Mouse (Mus musculus) cerebellum, adult 8-10 months (tissue): ENCODE data around the gene Nol7.

Source experiments
- DNase-seq: peaks from one replicate; pipeline ENCODE4 v3.0.0; 2022

The Nol7 gene

GRCm38 (mm10) chr13:43433395-43433794 is 35.2 kb downstream of the Nol7 start:
- no peak for DNase-seq

DNA sequence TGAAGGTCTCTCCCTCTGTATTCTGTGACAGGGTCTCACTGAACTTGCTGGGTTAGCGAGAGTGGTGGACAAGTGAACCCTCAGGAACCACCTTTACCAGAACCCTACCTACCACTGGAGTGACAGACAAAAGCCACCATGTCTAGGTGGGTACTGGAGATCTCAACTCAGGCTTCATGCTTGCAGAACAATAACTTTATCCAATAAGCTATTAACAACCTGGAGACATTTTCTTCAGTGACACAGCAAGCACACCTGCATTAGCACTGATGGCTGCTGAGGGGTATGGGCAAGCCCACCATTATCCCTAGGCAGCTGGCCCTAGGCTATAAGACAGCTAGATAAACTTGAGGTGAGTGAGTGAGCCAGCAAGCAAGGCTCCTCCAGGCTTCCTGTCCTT is 42.2 kb downstream of the Nol7 start:
- no peak for DNase-seq

DNA sequence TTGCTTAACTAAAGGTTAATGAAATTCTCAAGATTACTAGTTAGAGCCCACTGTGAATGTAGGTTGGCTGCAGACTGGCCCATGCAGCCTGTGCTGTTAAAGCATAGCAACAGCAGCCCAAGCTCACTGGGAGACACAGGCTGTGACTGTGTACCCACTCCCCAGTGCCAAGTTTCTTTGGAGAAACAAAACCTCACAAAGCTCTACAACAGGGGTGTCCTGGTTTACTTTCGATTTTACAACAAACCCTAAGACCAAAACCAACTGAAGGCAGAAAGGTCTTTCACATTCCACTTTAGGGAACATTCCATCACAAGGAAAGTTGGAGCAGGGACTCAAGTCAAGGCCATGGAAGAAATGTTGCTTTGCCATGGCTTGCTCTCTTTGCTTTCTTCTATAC is 44.4 kb downstream of the Nol7 start:
- no peak for DNase-seq

DNA sequence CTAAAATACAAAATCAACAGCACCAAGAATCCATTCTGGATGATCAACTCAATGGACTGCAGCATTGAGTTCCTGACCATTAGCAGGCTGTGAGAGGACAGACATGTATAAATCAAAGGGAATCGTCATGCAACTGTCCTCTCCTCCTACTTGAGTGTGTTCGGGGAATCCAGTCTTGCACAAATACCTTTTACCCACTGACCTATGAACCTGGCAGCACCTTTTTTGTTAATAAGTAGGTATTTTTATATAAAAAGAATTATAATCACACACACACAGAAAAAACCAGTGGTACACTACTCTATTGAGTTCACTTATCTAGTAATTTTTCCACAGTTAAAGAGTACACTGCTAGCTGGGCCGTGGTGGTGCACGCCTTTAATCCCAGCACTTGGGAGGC is 45.5 kb downstream of the Nol7 start:
- DNase-seq = no peak

DNA sequence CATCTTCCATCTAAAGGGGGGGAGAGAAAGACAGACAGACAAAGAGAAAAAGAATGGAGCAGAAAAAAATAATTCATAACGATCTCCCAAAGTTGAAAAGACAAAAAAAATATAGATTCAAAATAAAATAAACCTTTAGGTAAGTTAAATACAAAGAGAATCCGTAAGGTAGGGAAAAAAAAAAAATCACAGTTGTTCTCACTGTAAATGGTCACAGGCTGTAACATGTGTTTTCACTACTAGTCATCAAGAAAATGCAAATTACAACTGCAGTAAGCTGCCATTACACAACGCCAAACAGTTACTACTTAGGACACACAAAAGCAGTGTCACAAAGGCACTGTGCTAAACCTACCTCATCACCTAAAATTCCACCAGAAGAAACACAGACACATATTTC is 46.5 kb downstream of the Nol7 start:
- no peak for DNase-seq

DNA sequence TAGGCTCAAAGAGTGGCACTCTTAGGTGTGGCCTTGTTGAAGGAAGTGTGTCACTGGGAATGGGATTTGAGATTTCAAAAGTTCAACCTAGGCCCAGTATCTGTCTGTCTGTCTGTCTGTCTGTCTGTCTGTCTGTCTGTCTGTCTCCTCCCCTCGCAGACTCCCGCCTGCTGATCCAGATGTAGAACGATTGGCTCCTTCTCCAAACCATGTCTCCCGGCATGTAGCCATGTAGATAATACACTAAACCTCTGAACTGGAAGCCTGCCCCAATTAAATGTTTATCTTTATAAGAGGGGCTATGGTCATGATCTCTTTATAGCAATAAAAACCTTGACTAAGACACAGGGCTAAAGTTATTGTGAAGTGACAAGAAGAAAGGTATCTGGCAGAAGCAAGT is 47.6 kb downstream of the Nol7 start:
- no peak for DNase-seq

GRCm38 (mm10) chr13:43447721-43448120 is 49.5 kb downstream of the Nol7 start:
- DNase-seq = no peak

GRCm38 (mm10) chr13:43450686-43451085 is 52.5 kb downstream of the Nol7 start:
- DNase-seq = no peak

GRCm38 (mm10) chr13:43452177-43452576 is 54.0 kb downstream of the Nol7 start:
- no peak for DNase-seq

- no peak for DNase-seq
These were observed 54.8 kb downstream of the Nol7 start for GRCm38 (mm10) chr13:43452843-43453605.

DNA sequence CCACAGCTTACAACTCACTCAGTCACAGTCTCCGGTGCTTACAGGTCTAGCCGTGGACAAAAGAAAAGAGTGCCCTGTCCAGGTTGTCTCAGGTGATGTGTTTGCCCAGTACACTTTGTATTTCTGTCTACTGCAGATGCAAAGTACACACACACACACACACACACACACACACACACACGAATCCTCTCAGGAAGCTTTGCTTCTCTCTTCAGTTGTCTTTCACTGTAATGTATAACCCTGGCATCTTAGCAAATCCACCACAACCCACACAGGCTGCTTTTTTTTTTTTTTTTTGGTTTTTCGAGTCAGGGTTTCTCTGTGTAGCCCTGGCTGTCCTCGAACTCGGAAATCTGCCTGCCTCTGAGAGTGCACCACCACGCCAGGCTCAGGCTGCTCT is 56.2 kb downstream of the Nol7 start:
- no peak for DNase-seq
